In the genomic region with DNA sequence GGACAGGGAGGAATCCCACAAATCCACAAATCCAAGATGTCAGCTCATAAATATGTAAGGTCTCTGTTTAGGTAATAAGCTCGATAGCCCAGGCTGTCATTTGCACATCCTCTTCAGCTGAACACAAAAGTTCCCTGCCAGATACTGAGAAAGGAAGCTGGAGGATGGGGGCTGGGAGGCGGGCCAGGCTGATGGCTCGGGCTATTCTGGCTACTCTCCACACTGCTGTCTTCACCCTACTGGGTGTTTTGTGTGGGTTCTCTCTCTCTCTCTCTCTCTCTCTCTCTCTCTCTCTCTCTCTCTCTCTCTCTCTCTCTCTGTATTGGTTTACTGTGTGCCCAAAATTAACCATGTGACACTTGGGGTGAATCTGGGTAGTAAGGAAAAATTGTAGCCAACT, we compare ENCODE assay signal across 12 mouse cellular contexts.
DNase-seq lines count a peak whose midpoint lies in the region; ATAC-seq lines count a peak whose summit lies in the region.
"Had no signal": no experiment of that assay in that cellular context is flagged by ENCODE, and none has a peak within 500 bp of the region (broad histone marks: within the 10 kb centered on the region; RNA-seq: fewer than 3 reads in every experiment).

No protein-coding gene starts in this region.

- H3K4me2 ChIP-seq in lung, embryonic 16.5 days (ENCODE audit: low read depth, low read length): no peak overlapping the region
- H3K4me2 ChIP-seq: hindbrain, embryonic 15.5 days had no signal

- DNase-seq in cerebellum, adult 11-12 months: peak; percentile 46
- DNase-seq in lung, postnatal 25 days (ENCODE audit: low spot score): no peak
- DNase-seq in heart, adult 11 months: peak; percentile 94
- peak; percentile 22 for DNase-seq in heart, postnatal 25 days (ENCODE audit: low spot score)
- DNase-seq in left cerebral cortex, postnatal 25 days (ENCODE audit: low spot score in 2 of 2): no peak
- no peak for DNase-seq in thymus, adult 18-20 months
- DNase-seq: kidney, postnatal 36 days had no signal

- H3K4me1 ChIP-seq in lung, embryonic 16.5 days (replicated peaks; ENCODE audit: control insufficient read depth, insufficient read depth, low read length): no peaks in the 10 kb centered on the region; the same call in 1 of the 2 replicates
- H3K4me1 ChIP-seq: megakaryocyte, embryonic 14.5 days had no signal

- H3K4me3 ChIP-seq in lung, embryonic 16.5 days (ENCODE audit: low read length): no peak overlapping the region
- H3K4me3 ChIP-seq: hindbrain, embryonic 15.5 days; megakaryocyte, embryonic 14.5 days had no signal

- intact Hi-C loops in heart, postnatal 25 days (cut with DNase I): no loop called here
- intact Hi-C loops in left cerebral cortex, postnatal 25 days (cut with DNase I): no loop called here

- WGBS in lung, embryonic 16.5 days: 38% methylated on average over 3 of the region's 3 CpGs

- no peak for ATAC-seq in cerebellum, adult (ENCODE audit: insufficient number of reproducible peaks, low FRiP score, low TSS enrichment)
- peak; percentile 76 for ATAC-seq in lung, embryonic 16.5 days (ENCODE audit: low read depth)

- H3K36me3 ChIP-seq in lung, embryonic 16.5 days (ENCODE audit: control insufficient read depth, insufficient read depth, low read length): no peaks in the 10 kb centered on the region
- H3K36me3 ChIP-seq: G1E; hindbrain, embryonic 15.5 days had no signal

- H3K27me3 ChIP-seq in lung, embryonic 16.5 days (ENCODE audit: control insufficient read depth, insufficient read depth, low read depth, low read length): no peaks in the 10 kb centered on the region
- H3K27me3 ChIP-seq: hindbrain, embryonic 15.5 days had no signal

- no peak overlapping the region for H3K9ac ChIP-seq in lung, embryonic 16.5 days (ENCODE audit: low read length)
- H3K9ac ChIP-seq: hindbrain, embryonic 15.5 days had no signal

- no peaks in the 10 kb centered on the region for H3K9me3 ChIP-seq in lung, embryonic 16.5 days (ENCODE audit: control insufficient read depth, low read length)
- H3K9me3 ChIP-seq: G1E; hindbrain, embryonic 15.5 days; megakaryocyte, embryonic 14.5 days had no signal

- H3K27ac ChIP-seq in lung, embryonic 16.5 days (ENCODE audit: low read length): no peak overlapping the region
- H3K27ac ChIP-seq: hindbrain, embryonic 15.5 days had no signal

Comparison
In these comparisons a context has a peak if more than half of its experiments do, and no peak if none do; other contexts are left out.
1. DNase-seq: peak in cerebellum, adult 11-12 months (single experiment), heart, adult 11 months (single experiment) and heart, postnatal 25 days (single experiment); none in lung, postnatal 25 days (single experiment), left cerebral cortex, postnatal 25 days (0 of 2) and thymus, adult 18-20 months (0 of 2).